Mouse (Mus musculus): ENCODE measurements at regions not wholly inside any gene's neighbourhood (a gene's known extent, or its start where the extent isn't known, plus 50 kb on each side); places are given as distances from the start of the nearest gene placed in this dataset.

GRCm38 (mm10) chr13:107663745-107664144, 380.5 kb upstream of the Smim15 start:
- 28% methylated on average over 12 of the region's 12 CpGs for WGBS
- H3K4me2 ChIP-seq (ENCODE audit: low read depth, low read length), result no peak overlapping the region
- H3K4me1 ChIP-seq (ENCODE audit: control insufficient read depth, insufficient read depth), result no peaks in the 10 kb centered on the region
- no peak overlapping the region for H3K4me3 ChIP-seq (ENCODE audit: low read depth, low read length)
- DNase-seq (ENCODE audit: low spot score) (no peak), ATAC-seq (ENCODE audit: insufficient read depth, low read depth) (no peak)
- no peak overlapping the region for H3K9ac ChIP-seq (replicated peaks; ENCODE audit: low read depth, low read length)
- H3K9me3 ChIP-seq (replicated peaks; ENCODE audit: control insufficient read depth, low read length), result no peaks in the 10 kb centered on the region
- 0 out of 2 replicates have a peak, but pooled peaks cover 4% of the 10 kb centered on the region for H3K27me3 ChIP-seq (ENCODE audit: control insufficient read depth, insufficient read depth, low read length)
- TF ChIP-seq CTCF (IDR thresholded peaks at IDR 0.05; ENCODE audit: low read depth), result no peak
- TF ChIP-seq EP300 (IDR thresholded peaks at IDR 0.05; ENCODE audit: low read depth), result no peak
- no peaks in the 10 kb centered on the region for H3K36me3 ChIP-seq (replicated peaks; ENCODE audit: control insufficient read depth, insufficient read depth, low read length)
- no peak overlapping the region for H3K27ac ChIP-seq (ENCODE audit: low read depth)

DNA sequence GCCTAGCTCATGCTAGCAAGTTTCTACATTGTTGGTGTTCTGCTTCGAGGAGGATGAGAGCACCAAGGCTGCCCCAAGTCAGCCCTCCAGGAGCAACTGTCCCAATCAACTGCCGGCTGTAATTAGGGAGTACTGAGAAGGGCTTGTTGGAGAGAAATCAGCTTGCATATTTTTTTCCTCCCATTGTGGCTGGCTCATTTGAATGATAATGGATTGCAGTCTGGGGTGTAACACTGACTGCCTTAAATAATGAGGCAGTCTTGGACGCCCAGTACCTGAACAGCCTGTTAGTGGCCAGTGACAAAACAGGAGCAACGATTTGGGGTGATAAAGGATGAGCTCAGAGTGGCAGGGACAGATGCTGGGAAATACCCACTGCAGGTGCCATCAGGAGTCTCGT, 382.8 kb upstream of the Smim15 start:
- no peaks in the 10 kb centered on the region for H3K4me1 ChIP-seq (ENCODE audit: control insufficient read depth, insufficient read depth)
- H3K36me3 ChIP-seq (replicated peaks; ENCODE audit: control insufficient read depth, insufficient read depth, low read length), result no peaks in the 10 kb centered on the region
- ATAC-seq (ENCODE audit: insufficient read depth, low read depth), result no peak
- 39% methylated on average over 5 of the region's 5 CpGs for WGBS
- no peak for TF ChIP-seq EP300 (IDR thresholded peaks at IDR 0.05; ENCODE audit: low read depth)
- H3K9ac ChIP-seq (replicated peaks; ENCODE audit: low read depth, low read length), result no peak overlapping the region
- no peaks in the 10 kb centered on the region for H3K9me3 ChIP-seq (replicated peaks; ENCODE audit: control insufficient read depth, low read length)
- H3K27me3 ChIP-seq (ENCODE audit: control insufficient read depth, insufficient read depth, low read length), result 0 out of 2 replicates have a peak, but pooled peaks cover 4% of the 10 kb centered on the region
- H3K4me2 ChIP-seq (ENCODE audit: low read depth, low read length), result no peak overlapping the region
- no peak overlapping the region for H3K4me3 ChIP-seq (ENCODE audit: low read depth, low read length)
- no peak overlapping the region for H3K27ac ChIP-seq (ENCODE audit: low read depth)
- no peak for DNase-seq (ENCODE audit: low spot score)

DNA sequence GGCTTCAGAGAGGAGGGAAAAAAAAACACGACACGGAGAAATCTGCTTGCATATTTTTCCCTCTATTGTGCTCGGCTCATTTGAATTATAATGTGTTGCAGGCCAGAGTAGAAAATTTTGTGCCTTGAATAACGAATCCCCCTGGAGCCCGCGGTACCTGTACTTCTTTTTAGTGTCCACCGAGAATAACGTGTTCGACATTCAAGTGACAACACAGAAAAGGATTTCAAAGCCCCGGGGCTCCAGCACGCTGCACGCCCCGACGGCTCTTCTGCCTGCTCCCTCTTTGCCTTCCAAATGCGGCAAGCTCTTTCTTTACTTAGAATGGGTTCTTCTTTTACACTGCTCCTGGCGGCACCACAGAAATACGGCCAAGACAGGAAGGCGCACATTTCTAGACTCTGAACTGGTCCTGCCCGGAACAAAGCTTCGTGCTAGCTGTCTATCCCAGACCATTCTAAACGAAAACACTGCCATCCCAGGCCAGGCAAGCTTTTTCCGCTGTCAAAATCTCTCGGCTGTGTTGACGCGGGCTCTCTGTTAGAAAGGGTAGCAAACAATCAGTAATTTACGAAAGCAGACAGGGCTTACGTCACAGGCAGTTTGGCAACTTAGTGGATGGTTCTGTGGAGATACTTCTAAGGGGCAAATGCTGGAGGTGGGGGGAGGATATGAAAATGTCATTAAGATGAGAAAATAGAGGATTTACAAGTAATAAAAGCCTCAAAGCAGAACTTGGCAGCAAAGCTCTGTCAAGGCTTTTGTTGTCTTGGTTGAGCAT, 398.2 kb upstream of the Smim15 start:
- Histone ChIP-seq H3K27ac (ENCODE audit: low read depth) (no peak overlapping the region), H3K4me3 (ENCODE audit: low read depth, low read length) (peak overlapping the region; percentile 37), H3K4me1 (ENCODE audit: control insufficient read depth, insufficient read depth) (peaks cover 5% of the 10 kb centered on the region; the same call in 1 of the 2 replicates), H3K9me3 (replicated peaks; ENCODE audit: control insufficient read depth, low read length) (no peaks in the 10 kb centered on the region), H3K9ac (replicated peaks; ENCODE audit: low read depth, low read length) (no peak overlapping the region), H3K27me3 (ENCODE audit: control insufficient read depth, insufficient read depth, low read length) (peaks cover 31% of the 10 kb centered on the region), H3K4me2 (ENCODE audit: low read depth, low read length) (peak overlapping the region; percentile 60), H3K36me3 (replicated peaks; ENCODE audit: control insufficient read depth, insufficient read depth, low read length) (no peaks in the 10 kb centered on the region)
- TF ChIP-seq EP300 (IDR thresholded peaks at IDR 0.05; ENCODE audit: low read depth) (no peak), CTCF (IDR thresholded peaks at IDR 0.05; ENCODE audit: low read depth) (no peak)
- DNase-seq (ENCODE audit: low spot score), result peak; percentile 13
- 4% methylated on average over 27 of the region's 27 CpGs for WGBS
- no peak for ATAC-seq (ENCODE audit: insufficient read depth, low read depth)

DNA sequence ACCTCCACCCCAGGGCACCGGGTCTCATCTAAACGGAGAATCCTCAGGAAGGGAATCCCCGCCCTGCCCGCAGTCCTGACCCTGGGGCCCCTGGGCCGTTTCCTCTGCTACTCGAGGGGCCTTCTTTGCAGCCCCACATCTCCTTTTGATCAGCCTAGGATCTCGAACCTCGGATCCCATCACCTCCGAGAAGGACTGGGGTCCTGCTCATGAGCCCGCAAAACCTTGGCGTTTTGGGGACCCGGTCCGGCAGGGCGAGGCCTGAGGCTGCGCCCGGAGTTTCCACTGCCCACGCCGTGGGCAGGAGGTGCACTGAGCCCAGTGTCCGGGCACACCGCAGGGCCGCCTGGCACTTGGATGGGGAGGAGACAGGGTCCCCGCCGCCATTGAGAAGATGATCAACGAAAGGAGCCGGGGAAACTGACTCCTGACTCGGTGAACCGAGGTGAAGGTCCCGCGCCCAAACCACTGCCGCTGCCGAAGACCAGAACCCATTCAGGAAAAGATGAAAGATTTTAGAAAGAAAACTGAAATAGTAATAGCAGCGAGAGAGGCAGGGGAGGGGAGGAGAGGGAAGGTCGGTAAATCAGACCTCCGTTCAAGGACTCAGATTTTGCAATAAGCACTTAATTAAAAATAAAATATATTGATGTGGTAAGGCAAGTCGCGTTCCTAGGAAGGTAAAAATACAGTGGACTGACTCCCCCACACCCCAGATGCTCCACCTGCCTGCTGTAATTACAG, 399.0 kb upstream of the Smim15 start:
- TF ChIP-seq CTCF (IDR thresholded peaks at IDR 0.05; ENCODE audit: low read depth) (no peak), EP300 (IDR thresholded peaks at IDR 0.05; ENCODE audit: low read depth) (no peak)
- WGBS, result 6% methylated on average over 35 of the region's 36 CpGs
- peak overlapping the region; percentile 37 for H3K4me3 ChIP-seq (ENCODE audit: low read depth, low read length)
- H3K4me2 ChIP-seq (ENCODE audit: low read depth, low read length), result peak overlapping the region; percentile 60
- no peaks in the 10 kb centered on the region for H3K36me3 ChIP-seq (replicated peaks; ENCODE audit: control insufficient read depth, insufficient read depth, low read length)
- ATAC-seq (ENCODE audit: insufficient read depth, low read depth) (no peak), DNase-seq (ENCODE audit: low spot score) (no peak)
- H3K9ac ChIP-seq (replicated peaks; ENCODE audit: low read depth, low read length), result no peak overlapping the region
- no peaks in the 10 kb centered on the region for H3K9me3 ChIP-seq (replicated peaks; ENCODE audit: control insufficient read depth, low read length)
- H3K4me1 ChIP-seq (ENCODE audit: control insufficient read depth, insufficient read depth), result peaks cover 5% of the 10 kb centered on the region; the same call in 1 of the 2 replicates
- H3K27ac ChIP-seq (ENCODE audit: low read depth), result no peak overlapping the region
- H3K27me3 ChIP-seq (ENCODE audit: control insufficient read depth, insufficient read depth, low read length), result peaks cover 31% of the 10 kb centered on the region

- Histone ChIP-seq H3K36me3 (replicated peaks; ENCODE audit: control insufficient read depth, insufficient read depth, low read length) (no peaks in the 10 kb centered on the region), H3K9ac (replicated peaks; ENCODE audit: low read depth, low read length) (no peak overlapping the region), H3K9me3 (replicated peaks; ENCODE audit: control insufficient read depth, low read length) (no peaks in the 10 kb centered on the region), H3K4me3 (ENCODE audit: low read depth, low read length) (peak overlapping the region; percentile 37; the same call in 1 of the 2 replicates), H3K4me2 (ENCODE audit: low read depth, low read length) (peak overlapping the region; percentile 60), H3K27me3 (ENCODE audit: control insufficient read depth, insufficient read depth, low read length) (peaks cover 31% of the 10 kb centered on the region), H3K4me1 (ENCODE audit: control insufficient read depth, insufficient read depth) (peaks cover 5% of the 10 kb centered on the region; the same call in 1 of the 2 replicates), H3K27ac (ENCODE audit: low read depth) (no peak overlapping the region)
- DNase-seq (ENCODE audit: low spot score), result no peak
- 49% methylated on average over 12 of the region's 12 CpGs for WGBS
- ATAC-seq (ENCODE audit: insufficient read depth, low read depth), result no peak
- TF ChIP-seq CTCF (IDR thresholded peaks at IDR 0.05; ENCODE audit: low read depth) (no peak), EP300 (IDR thresholded peaks at IDR 0.05; ENCODE audit: low read depth) (no peak)
Measured at GRCm38 (mm10) chr13:107644705-107645104, 399.5 kb upstream of the Smim15 start.
